Mouse (Mus musculus): ENCODE data around the gene Ydjc.
"Not testable (repeated sequence)": the region's sequence is repeated elsewhere in the genome, so short reads cannot be mapped to it uniquely, and the experiment has no call there.

Ydjc gene

DNA sequence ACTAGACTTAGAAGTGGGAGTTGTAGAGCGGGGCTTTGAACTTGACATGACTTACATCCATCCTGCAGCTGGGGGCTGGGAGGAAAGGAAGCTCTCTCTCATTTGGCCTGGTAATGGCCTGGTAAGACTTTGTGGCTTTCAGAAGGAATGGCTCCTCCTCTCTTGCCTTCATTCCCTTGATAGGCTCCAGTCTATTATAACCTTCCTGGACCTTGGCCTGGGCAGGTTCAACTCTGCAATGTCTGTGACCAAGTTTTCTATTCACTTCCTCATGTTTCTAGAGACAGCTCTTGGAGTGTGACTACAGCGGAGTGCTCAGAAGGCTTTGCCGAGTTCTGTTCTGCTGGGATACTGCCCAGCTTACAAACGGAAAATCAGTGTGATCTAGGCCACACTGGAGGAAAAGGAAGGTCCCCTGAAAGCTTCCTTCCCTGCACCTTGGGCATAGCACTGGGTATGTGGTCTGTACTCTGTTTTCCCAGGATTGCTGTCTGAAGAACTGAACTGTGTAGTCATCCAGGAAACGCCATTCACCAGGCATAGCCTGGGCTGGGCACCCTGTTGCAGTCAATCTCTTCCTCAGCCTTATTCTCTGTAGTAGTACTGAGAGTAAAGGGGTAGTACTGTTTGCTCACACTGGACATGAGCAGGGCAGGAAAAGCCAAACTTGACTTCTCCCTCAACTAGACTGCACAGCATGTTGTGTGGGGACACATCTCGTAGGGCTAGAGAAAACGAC is 6.3 kb downstream of the Ydjc start:
- DNase-seq (ENCODE audit: inconsistent age in 2 of 2, low spot score in 1 of 2): no peak

DNA sequence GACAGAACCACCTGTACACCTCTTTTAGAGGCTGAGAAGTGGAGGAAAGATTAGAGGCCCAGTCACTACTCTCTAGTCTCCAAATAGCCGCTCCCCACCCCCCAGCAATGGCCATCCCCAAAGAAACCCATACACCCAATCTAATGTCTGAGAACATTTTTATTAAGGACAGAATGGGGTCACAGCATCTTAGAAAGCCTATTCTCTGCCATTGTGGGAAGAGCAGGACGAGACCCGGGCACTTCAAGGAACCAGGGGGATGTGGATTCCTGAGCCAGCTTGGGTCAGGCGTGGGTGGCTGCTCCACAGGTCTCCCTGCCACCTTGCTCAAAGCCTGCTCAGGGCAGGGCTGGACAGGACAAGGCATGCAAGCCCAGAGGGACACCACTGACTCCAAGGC is 7.5 kb downstream of the Ydjc start:
- DNase-seq (ENCODE audit: inconsistent age in 2 of 2, low spot score in 1 of 2): no peak

DNA sequence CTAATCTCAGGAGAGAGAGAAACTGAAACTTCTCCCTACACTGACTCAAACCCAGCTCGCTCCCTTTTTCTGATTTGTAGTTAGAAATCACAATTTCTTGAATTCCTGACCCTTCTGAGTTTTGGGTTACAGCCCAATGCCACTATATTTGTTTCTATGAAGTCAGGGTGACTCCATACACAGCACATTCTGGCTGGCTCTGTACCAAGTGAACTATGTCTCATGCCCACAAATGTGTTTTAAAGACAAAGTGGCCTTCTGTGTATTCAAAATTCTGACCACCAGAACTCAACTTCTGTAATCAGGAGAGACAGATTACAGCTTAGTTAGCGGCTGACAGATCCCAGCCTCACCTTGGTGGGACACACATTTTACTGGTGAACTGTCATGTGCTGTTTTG is 9.9 kb downstream of the Ydjc start:
- peak; percentile 46 to 80 for DNase-seq (ENCODE audit: inconsistent age in 2 of 2, low spot score in 1 of 2)

DNA sequence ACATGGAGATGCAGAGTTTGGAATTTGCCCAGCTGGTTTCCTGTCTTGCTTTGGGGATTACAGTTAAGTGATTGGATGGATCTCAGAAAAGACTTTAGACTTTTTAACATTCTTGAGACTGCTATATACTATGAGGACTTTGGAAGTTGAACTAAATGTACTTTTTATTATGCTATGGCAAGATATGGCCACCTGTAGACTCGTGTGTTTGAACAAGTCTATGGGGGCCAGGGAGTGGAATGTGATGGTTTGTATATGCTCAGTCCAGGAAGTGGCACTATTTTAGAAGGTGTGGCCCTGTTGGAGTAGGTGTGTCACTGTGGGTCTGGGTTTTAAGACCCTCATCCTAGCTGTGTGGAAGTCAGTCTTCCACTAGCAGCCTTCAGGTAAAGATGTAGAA is 21.1 kb downstream of the Ydjc start:
- DNase-seq (ENCODE audit: inconsistent age in 2 of 2, low spot score in 1 of 2): not testable (repeated sequence)

DNA sequence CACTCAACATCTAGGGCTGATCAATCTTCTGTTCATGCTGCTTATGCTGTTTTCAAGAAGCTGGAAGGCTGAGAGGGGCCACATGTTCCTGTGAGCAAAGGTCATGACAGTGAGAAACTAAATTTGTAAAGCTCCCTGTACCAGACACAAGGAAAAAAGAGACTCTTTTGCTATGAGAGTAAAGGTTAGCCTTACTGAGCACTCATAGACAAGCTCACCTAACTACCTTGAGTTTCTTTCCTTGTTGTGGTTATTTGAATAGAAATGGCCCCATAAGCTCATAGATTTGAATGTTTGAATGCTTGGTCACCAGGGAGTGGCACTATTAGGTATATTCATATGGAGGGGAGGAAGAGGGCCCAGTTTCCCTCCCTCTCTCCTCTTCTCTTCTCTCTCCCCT is 22.8 kb downstream of the Ydjc start:
- DNase-seq (ENCODE audit: inconsistent age in 2 of 2, low spot score in 1 of 2): no peak

DNA sequence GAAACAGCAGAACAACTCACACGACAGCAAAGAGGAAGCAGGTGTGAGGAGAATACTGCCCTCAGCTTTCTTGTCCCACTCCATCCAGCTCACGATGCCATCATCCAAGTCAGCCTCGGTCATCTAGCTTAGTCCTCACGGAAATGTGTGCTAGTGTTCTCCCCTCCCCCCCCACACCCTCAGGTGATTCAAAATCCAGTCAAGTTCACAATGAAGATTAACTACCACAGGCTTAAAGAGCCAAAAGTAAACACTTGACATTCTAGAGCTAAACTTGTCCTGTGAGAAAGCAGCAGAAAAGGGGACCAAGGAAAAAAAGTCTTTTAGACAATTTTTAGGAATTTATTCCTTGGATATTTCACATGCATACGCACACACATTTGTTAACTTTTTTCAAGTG is 23.6 kb downstream of the Ydjc start:
- no peak for DNase-seq (ENCODE audit: inconsistent age in 2 of 2, low spot score in 1 of 2)

DNA sequence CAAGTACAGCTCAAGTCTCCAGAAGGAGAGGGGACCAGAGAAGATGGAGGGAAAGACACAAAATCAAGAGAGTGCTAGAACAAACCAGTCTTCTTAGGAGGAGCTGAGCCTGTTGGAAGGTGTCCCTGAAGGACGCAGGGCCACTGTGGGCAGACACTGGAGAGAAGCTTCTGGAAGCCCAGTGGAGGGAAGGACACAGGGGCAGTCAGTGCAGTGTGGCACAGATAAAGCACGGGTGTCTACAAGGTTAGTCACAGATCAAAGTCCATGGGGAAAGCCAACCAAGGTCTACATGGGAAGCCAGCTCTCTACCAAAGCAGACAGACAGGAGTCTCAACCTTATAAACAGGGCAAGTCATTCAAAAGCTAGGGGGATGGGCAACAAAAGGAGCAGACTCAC is 31.3 kb downstream of the Ydjc start:
- peak; percentile 54 to 80 for DNase-seq (ENCODE audit: inconsistent age in 2 of 2, low spot score in 1 of 2)

DNA sequence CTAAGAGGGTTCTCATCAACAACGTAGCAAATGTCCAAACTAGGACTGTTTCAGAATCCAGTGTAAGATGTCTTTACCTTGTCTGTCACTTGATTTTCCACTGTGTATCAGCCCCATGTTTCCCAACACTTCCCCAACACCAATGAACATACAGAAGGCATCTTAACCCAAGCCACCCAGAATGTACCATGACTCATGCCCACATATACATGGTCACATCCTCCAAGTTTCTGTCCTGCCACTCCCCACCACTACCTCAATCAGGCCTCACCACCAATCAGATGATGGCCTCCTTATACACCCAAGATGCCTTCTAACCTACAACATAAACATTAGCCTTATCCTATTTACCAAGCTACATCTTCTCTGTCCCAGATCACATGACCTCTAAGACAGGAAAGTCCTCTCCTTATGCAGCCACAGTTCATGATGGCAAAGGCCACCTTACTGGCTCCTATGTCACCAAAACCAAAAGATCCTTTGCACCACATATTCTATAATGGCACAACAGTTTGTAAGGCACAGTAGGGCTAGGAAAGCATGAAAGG is 33.3 kb downstream of the Ydjc start:
- DNase-seq (ENCODE audit: inconsistent age in 2 of 2, low spot score in 1 of 2): no peak

DNA sequence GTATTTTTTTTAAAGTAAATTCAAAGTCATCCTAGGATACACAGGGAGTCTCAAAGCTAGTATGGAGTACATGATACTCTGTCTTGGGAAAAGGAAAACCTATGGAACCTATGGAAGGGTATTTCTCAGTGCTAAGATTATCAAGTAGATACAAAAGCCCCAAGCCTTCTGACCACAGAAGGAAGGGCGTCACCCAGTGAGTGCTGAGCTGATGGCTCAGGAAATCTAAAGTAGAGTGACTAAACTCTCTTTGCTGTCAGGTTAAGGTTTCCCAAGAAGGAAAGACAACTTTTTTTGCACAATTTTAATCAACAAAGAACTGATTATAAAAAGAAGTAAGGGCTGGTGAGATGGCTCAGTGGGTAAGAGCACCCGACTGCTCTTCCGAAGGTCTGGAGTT is 35.3 kb downstream of the Ydjc start:
- no peak for DNase-seq (ENCODE audit: inconsistent age in 2 of 2, low spot score in 1 of 2)

DNA sequence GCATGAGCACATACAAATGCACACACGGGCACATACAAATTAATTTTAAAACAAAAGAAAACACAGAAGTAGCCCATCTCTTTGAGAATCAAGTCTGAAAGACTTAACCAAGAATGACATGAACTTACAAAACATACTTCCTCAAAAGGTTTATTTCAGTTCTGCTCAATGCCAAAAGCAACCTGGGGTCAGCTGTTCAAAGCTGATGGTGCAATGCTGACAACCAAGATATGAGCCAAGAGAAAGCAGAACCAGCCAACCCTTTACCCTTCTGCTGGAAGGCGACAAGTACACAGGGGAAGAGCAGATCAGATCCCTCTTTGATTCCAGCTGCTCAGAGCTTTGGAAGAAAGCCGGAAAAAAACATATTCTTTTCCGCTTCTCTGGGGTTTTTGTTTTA is 37.0 kb downstream of the Ydjc start:
- peak in 1 of 2 experiments; percentile 67 for DNase-seq (ENCODE audit: inconsistent age in 2 of 2, low spot score in 1 of 2)

DNA sequence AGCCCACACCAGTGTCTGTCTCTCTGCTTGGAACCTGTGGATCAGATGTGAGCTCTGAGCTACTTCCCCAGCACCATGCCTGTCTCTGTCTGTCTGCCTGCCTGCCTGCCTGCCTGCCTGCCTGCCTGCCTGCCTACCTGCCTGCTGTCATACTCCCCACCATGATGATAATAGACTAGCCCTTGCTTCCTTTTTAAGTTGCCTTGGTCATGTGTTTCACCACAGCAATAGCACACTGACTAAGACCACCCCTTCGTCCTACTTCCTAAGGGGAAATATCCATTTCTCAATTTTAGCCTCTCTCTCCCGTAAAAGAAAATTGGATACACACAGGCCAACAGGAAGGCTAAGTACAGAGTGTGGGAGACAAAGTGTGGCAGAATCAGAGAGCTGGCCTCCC is 37.7 kb downstream of the Ydjc start:
- no peak for DNase-seq (ENCODE audit: inconsistent age in 2 of 2, low spot score in 1 of 2)

DNA sequence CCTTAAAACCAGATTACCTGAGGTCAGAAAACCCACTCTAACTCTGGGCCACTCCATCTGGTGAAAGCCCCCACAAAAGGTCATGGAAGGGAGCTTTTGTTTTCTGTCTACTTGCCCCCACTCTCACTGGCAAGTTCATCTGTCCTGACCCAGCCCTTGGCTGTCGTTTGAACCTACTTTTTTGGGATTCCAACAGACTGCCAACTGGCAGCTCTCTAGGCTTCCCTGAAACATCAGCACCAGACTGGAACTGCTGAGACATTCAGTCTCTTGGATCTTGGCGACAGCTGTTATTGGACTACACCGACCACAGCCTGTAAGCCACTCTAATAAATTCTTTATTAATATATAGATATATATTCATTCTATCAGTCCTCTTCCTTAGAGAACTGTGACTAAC is 38.6 kb downstream of the Ydjc start:
- no peak for DNase-seq (ENCODE audit: inconsistent age in 2 of 2, low spot score in 1 of 2)

DNA sequence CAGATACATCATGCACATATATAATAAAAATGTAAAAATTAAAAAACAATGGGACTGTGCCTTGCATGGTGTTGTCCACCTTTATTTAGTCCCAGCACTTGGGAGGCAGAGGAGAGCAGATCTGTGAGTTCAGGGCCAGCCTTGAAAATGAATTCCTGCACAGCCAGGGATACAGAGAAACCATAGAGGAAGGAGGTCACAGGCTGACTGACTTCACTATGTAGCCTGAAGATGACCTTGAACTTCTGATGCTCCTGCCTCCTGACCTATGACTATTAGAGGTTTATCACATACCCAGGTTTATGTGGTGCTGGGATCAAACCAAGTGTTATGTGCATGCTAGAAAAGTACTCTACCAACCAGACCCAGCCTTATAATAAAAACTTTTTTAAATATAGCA is 41.1 kb downstream of the Ydjc start:
- DNase-seq (ENCODE audit: inconsistent age in 2 of 2, low spot score in 1 of 2): peak in 1 of 2 experiments; percentile 56

DNA sequence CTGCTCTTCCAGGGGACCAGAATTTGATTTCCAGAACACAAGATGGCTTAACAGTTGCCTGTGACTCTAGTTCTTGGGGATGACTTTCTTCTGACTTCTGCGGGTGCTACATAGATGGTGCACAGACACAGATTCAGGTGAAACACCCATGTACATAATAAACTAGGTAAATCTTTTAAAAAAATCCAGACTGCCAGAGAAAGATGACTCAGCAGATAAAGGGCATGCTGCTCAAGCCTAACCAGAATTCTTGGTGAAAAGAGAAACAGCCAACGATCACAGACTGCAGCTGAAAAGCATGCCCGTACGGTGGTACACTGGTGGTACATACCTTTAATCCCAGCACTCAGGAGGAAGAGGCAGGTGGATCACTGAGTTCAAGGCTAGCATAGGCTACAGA is 49.4 kb downstream of the Ydjc start:
- DNase-seq (ENCODE audit: inconsistent age in 2 of 2, low spot score in 1 of 2): no peak

DNA sequence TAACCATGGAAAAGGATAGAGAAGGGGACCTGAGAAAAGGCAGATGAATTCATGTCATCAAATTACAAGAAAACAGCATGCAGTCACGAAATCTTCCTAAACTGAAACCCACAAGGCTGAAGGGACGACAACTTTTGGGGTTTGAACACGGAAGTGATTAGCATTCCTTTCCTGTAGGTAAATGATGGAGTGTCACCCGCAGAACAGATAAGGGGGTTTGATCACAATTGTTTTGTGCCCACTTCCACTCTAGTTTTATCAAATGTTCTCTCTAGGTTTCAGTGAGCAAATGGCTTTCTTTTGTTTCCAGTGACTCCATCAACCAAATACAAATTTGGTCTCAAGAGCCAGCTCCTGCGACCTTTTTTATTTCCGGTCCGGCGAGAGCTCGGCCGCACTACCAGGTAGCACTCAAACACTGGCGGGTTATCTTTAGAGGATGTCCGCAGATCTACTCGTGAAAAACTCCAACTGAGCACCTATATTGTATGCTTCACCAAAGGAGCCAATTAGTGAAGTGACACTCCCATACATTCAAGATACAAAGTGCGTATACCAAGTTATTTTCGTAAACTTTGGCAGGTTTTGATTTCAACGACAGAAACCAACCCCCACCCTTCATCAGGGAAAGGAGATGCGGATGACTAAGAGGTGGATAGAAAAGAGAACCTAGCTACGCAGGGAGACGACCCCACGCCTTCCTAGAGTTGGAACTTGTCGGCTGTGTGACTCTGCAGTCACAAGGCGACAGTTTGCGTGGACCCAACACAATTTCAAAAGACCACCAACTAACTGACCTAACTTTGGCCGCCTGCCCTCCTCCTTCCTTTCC is 55.9 kb downstream of the Ydjc start:
- DNase-seq (ENCODE audit: inconsistent age in 2 of 2, low spot score in 1 of 2): no peak

DNA sequence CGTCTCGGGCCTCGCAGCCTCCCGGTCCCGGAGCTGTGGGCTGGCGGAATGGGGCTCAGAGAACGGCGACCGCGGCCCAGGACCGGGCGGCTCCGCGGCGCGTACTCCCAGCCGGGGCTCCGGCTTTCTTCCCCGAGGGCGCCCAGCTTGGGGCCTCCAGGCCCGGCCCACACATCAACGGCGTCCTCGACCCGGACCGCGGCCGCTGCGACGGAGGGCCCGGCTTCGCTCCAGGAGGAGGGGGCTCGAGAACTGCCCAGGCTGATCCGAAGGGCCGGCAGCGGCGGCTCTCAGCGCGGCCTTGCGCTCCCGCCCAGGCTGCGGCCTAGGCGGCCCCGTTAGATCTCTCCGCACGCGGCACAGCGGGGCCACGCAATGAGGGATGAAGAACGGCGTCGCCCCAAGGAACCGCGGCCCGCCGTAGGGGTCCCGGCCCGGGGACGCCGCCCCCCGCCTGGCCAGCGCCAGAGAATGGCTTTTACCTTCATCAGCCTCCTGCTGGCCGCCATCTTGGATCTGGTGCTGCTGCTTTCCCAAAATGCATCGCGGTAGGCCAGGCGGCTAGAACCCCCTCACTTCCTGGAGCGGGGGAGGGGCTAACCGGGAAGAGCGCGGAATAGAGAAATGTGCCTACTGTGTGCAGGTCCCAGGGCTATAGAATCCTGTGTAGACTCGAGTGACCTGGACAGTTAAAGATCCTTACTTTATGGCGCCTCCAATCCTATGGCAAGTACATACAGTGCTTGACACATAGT is 56.7 kb downstream of the Ydjc start:
- peak; percentile 88 to 95 for DNase-seq (ENCODE audit: inconsistent age in 2 of 2, low spot score in 1 of 2)

DNA sequence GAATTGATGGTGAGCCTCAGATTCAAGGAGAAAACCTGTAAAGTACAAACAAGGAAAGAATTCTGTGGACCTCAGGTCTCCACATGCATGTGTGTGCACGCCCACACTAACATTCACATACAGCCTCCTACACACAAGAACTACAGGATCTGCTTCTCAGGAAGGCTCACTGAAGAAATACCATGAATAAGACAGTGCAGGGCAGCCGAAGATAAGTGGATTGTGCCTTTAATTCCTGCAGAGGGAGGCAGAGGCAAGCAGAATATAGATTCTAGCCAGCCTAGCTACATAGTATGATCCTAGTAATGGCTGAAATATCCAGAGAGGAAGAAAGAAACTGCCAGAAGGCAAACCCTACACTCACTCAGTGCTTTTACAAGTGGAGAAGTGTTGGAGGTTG is 57.6 kb downstream of the Ydjc start:
- DNase-seq (ENCODE audit: inconsistent age in 2 of 2, low spot score in 1 of 2): no peak

DNA sequence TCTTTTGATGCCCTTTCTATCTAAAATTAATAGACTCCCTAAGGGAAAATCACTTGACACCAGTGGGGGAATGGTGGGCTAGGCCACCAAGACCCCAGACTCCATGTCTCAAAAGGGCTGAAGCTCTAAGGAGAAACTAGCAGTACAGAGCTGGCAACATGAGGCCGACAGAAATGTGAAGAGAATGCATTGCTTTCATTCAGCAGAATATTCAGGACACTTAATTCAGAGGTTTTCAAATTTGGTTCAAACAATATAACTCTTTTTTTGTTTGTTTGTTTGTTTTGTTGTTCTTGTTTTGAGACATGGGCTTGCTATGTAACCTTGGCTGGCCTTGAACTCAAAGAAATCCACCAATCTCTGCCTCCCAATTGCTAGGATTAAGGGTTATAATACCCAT is 58.1 kb downstream of the Ydjc start, which contains the start of gene Ube2l3:
TSS of gene Ube2l3 (minus strand) at position 101 of the 400 bp plus-strand sequence.
- no peak for DNase-seq (ENCODE audit: inconsistent age in 2 of 2, low spot score in 1 of 2)

DNA sequence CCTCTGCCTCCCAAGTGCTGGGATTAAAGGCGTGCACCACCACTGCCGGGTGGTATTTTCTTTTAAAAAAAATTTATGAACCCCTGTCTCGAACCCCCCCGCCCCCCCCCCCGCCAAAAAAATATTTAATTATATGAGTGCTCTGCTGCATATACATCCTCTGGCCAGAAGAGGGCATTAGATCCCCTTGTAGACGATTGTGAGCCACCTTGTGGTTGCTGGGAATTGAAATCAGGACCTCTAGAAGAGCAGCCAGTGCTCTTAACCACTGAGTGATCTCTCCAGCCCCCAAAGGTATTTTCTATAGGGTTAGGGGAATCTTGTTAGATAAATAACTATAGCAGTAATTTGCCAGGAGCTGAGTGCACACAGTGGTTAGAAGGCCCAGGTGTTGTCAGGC is 60.6 kb downstream of the Ydjc start:
- peak; percentile 29 to 72 for DNase-seq (ENCODE audit: inconsistent age in 2 of 2, low spot score in 1 of 2)

DNA sequence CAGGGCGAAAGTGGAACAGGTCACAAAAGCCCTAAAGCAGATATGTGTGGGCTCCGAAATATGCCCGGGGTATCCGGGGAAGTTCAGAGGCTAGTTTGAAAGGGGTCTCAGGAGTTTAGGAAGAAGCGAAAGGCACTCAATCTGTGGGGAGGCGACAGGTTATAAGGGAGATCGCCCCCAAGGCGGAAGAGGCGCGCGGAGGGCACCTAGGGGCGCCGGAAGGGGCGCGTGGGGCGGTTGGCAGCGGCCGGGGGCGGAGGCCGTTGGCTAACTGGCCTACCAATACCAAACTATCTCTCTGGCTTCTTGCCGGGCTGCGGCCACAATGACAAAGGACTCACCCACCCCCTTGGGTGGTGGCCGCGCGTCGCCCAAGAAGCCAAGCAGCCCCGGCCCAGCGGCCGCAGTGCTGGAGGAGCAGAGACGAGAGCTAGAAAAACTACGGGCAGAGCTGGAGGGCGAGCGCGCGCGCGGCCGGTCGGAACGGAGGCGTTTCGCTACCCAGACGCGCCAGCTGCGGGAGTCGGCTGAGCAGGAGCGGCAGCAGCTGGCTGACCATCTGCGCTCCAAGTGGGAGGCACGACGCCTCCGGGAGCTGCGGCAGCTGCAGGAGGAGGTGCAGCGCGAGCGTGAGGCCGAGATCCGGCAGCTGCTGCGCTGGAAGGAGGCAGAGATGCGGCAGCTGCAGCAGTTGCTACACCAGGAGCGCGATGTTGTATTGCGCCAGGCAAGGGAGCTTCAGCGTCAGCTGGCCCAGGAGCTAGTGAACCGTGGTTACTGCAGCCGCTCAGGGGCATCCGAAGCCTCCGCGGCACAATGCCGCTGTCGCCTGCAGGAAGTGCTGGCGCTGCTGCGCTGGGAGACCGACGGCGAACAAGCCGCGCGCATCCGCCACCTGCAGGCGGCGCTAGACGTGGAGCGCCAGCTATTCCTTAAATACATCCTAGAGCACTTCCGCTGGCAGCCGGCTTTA is 64.3 kb downstream of the Ydjc start, which contains the start of gene Rimbp3:
TSS of gene Rimbp3 (plus strand) at position 215 of the 973 bp plus-strand sequence.
- DNase-seq (ENCODE audit: inconsistent age in 2 of 2, low spot score in 1 of 2): peak; percentile 85 to 95

Data from adrenal gland, adult (tissue).